Mouse (Mus musculus) CD4-positive, CD25-positive, alpha-beta regulatory T cell, adult 9 weeks (primary cell): ENCODE results near the gene Myom3. TPM values are rescaled to one million over a fixed set of nuclear protein-coding genes. Genes with fewer than 3 reads are reported as not detected.

Source experiments
- polyA plus RNA-seq: library from polyadenylated mRNA; unstranded; fragments of 100-300 nt; shearing (Covaris generic); gene quantifications from one replicate; pipeline ENCODE4 v1.2.1, GENCODE M21; 2017

Gene Myom3
- not detected for polyA plus RNA-seq

DNA sequence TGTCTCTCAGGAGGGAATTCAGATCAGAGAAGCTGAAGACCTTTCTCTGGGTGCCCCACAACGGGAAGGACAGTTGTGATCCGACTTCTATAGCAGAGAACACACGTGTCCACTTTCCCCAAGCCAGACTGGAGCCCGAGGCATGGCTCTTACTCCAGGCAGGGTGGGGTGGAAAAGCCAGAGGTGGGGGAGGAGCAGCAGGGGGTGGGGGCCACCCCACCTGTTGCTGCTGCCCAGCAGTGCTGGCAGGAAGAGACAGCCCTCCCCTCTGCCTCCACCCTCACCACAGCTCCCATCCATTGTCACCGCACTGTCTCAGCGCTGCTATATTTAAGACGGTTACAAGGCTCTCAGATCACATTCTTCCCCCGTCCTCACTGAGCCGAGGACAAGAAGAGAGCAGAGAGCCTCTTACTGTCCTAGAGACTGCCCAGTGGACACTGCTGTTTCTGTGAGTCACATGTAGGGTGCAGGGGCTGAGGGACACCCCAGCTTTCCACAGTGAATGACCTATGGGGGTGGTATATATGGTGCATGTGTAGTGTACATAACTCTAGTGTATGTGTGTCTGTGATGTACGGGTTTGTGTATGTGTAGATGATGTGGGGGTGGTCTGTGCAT lies at the start of gene Myom3:
Myom3 (plus strand) TSS at position 360 of the 621 bp plus-strand sequence.

DNA sequence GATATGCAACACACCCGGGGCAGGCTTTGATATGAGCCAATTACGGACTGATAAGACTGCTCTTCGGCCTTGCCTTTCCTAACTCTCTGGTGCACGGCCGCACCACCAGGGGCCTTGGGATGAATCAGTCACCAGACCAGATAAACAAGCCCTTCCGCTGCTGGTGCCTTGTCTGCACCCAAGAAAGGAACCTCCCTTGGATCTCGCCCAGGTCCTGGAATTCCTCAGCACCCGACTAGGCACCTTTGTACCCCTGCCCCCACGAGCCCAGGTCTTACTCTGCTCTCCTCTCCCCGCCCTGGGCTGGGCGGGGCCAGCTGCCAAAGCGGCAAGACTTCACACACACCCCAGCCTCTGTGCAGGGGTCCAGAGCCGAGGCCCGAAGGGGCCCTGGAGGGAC lies 31.7 kb upstream of the Myom3 start, which contains the start of gene Il22ra1:
Il22ra1 (plus strand) TSS at position 356 of the 400 bp plus-strand sequence.

DNA sequence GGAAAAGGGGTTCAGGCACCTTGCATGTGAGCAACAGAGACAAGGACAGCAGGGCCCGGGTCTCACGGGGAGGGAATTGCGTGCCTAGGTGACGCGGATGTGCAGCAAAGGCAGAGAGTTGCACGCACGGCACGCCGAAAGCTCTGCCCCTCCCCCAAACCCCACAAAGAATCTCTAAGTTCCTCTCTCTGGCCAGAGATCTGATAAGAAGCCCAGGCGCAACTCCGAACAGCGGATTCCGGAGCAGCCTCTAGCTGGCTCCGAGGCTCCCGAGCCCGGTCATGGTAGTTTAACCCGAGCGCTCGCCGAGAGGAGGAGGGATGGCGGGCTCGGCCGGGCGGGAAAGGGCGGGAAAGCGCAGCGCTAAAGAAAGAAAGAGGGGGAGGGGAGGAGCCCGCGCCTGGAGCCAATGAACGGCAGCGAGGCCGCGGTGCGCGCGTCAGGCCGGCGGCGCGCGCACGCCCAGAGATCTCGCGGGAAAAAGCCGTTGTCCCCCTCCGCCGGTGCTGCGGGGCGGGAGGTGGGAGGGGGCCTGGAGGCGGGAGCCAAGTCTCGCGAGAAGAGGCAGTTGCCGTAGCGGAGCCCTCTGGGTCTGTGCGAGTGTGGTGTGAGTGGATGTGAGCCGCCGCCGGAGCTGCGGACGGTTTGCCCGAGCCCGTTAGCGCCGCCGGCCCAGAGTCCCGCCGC lies 96.2 kb downstream of the Myom3 start, which contains the start of gene Srsf10:
Srsf10 (plus strand) TSS at position 212 of the 687 bp plus-strand sequence.

Other genes starting within 250 kb of the Myom3 start
- gene Grhl3, start 186.1 kb upstream of the Myom3 start, polyA plus RNA-seq = not detected
- gene Ifnlr1, start 73.4 kb upstream of the Myom3 start, polyA plus RNA-seq = not detected
- not detected for gene Il22ra1, start 31.5 kb upstream of the Myom3 start, polyA plus RNA-seq
- gene Srsf10, start 96.0 kb downstream of the Myom3 start, polyA plus RNA-seq = 193 TPM
- gene Pnrc2, start 114.1 kb downstream of the Myom3 start, polyA plus RNA-seq = 206 TPM
- 19.3 TPM for gene Cnr2, start 135.7 kb downstream of the Myom3 start, polyA plus RNA-seq
- gene Fuca1, start 161.0 kb downstream of the Myom3 start, polyA plus RNA-seq = 127 TPM
- gene Hmgcl, start 186.7 kb downstream of the Myom3 start, polyA plus RNA-seq = 92.6 TPM
- gene Gale, start 204.0 kb downstream of the Myom3 start, polyA plus RNA-seq = 26.8 TPM
- gene Lypla2, start 212.9 kb downstream of the Myom3 start, polyA plus RNA-seq = 371 TPM
- gene Pithd1, start 227.5 kb downstream of the Myom3 start, polyA plus RNA-seq = 7.5 TPM